Mouse (Mus musculus): ENCODE measurements around the gene Mettl5.

DNA sequence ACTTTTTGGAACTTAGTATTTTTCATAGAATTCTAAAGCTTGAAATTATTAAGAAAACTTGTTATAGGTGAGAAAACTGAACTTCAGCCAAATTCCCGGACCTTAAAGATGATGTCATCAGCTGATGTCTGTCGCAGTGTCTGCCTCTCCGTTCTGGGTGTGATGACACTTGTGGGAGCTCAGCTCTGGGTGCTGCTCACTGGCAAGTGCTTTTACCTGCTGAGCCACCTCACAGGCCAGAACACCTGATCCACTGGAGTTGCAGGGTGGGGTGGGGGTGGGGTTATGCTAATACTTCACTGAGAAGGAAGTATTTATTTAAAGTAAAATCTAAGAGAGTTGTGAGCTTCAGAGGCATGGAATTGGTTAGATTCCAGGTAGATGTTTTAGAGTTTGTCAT lies 31.9 kb upstream of the Mettl5 start:
- TF ChIP-seq CTCF (IDR thresholded peaks at IDR 0.05; ENCODE audit: borderline replicate concordance, control insufficient read depth, extremely low read depth, insufficient read depth, low read length, poor library complexity), result no peak
- no peak for TF ChIP-seq POLR2A (IDR thresholded peaks at IDR 0.05; ENCODE audit: control insufficient read depth, extremely low read depth, insufficient read depth, low read length, poor library complexity)
